Mouse (Mus musculus) small intestine, adult 2 months (tissue): Measurements from ENCODE around the gene Cdh24.

Experiments used
- CTCF ChIP-seq: fragments of 200-500 bp; IDR thresholded peaks from 2 replicates; pipeline ENCODE4 v1.5.1; 2012; ENCODE audit warnings: low read depth, mild to moderate bottlenecking, control low read depth, inconsistent platforms, low read length, moderate library complexity, mixed read lengths; ENCODE audit not compliant: insufficient replicate concordance, insufficient read length; ENCODE audit errors: extremely low read depth
- POLR2A ChIP-seq: fragments of 200-500 bp; IDR thresholded peaks from 2 replicates; pipeline ENCODE4 v1.6.1; 2012; ENCODE audit warnings: low read depth, mild to moderate bottlenecking, control low read depth, inconsistent platforms, low read length, moderate library complexity

GRCm38 (mm10) chr14:54632252-54632651, 8.9 kb downstream of the Cdh24 start:
- TF ChIP-seq CTCF (no peak), POLR2A (no peak)
